Mouse (Mus musculus) MEL (cell line): ENCODE data around the gene Mllt11. TPM values are rescaled to one million over a fixed set of nuclear protein-coding genes. Genes with fewer than 3 reads are reported as not detected.
A peak's percentile ranks its signal among the peaks of the same experiment; 100 is the strongest.

Source experiments
- DNase-seq: peaks from one replicate; pipeline ENCODE4 v3.0.0; 2011; ENCODE audit warnings: low read depth, low spot score
- H3K27ac ChIP-seq: 2 replicates; pipeline ENCODE4 v1.5.1; 2012; ENCODE audit warnings: low read depth, mild to moderate bottlenecking, control low read depth, low read length, moderate library complexity; ENCODE audit not compliant: control insufficient read depth
- H3K27me3 ChIP-seq, 2 experiments: fragments of 150-350 bp in 1 of 2; sonication (generic) in 1 of 2; 2 replicates each; pipeline ENCODE4 v1.6.1; 2012; ENCODE audit warnings: low read length in 2 of 2, mild to moderate bottlenecking in 2 of 2, improper control_type of control experiment in 1 of 2, moderate library complexity in 1 of 2; ENCODE audit not compliant: insufficient read depth in 2 of 2, control insufficient read depth in 1 of 2
- H3K36me3 ChIP-seq, 2 experiments: 2 replicates each; pipeline ENCODE4 v1.6.1; 2012 to 2014; ENCODE audit warnings: low read length in 2 of 2, improper control_type of control experiment in 1 of 2, inconsistent platforms in 1 of 2, mild to moderate bottlenecking in 1 of 2; ENCODE audit not compliant: insufficient read depth in 2 of 2, control insufficient read depth in 1 of 2
- H3K4me1 ChIP-seq, 2 experiments: fragments of 150-350 bp in 1 of 2; sonication (generic) in 1 of 2; 2 replicates each; pipeline ENCODE4 v1.6.1; 2012; ENCODE audit warnings: low read length in 2 of 2, improper control_type of control experiment in 1 of 2, mild to moderate bottlenecking in 1 of 2; ENCODE audit not compliant: insufficient read depth in 2 of 2, control insufficient read depth in 1 of 2
- H3K4me3 ChIP-seq, 2 experiments: fragments of 150-350 bp in 1 of 2; sonication (generic) in 1 of 2; 2 replicates each; pipeline ENCODE4 v1.5.1; 2012; ENCODE audit warnings: low read depth in 2 of 2, low read length in 2 of 2, mild to moderate bottlenecking in 2 of 2, moderate library complexity in 2 of 2, control low read depth in 1 of 2, improper control_type of control experiment in 1 of 2; ENCODE audit not compliant: control insufficient read depth in 1 of 2, insufficient read depth in 1 of 2
- H3K79me2 ChIP-seq: 2 replicates; pipeline ENCODE4 v1.6.1; 2012; ENCODE audit warnings: mild to moderate bottlenecking, low read length, moderate library complexity; ENCODE audit not compliant: control insufficient read depth, poor library complexity, insufficient read depth
- H3K9ac ChIP-seq: 2 replicates; pipeline ENCODE4 v1.6.1; 2012; ENCODE audit warnings: low read depth, mild to moderate bottlenecking, control low read depth, low read length, moderate library complexity; ENCODE audit not compliant: control insufficient read depth, poor library complexity, severe bottlenecking
- H3K9me3 ChIP-seq: fragments of 150-350 bp; sonication (generic); replicated peaks from 2 replicates; pipeline ENCODE4 v1.6.1; 2012; ENCODE audit warnings: mild to moderate bottlenecking, low read length, improper control_type of control experiment, moderate library complexity; ENCODE audit not compliant: insufficient read depth
- BHLHE40 ChIP-seq: IDR thresholded peaks from 2 replicates; pipeline ENCODE4 v1.6.1; 2012; ENCODE audit warnings: low read depth, mild to moderate bottlenecking, inconsistent platforms, low read length, improper control_type of control experiment, borderline replicate concordance
- CHD2 ChIP-seq: IDR thresholded peaks from 2 replicates; pipeline ENCODE4 v1.6.1; 2011; ENCODE audit warnings: low read length, improper control_type of control experiment
- CTCF ChIP-seq, 3 experiments: IDR thresholded peaks in 2 of 3; conservative IDR thresholded peaks in 1 of 3; 2 replicates each; pipeline ENCODE4 v1.5.1; 2011 to 2012; ENCODE audit warnings: low read length in 3 of 3, low read depth in 2 of 3, mild to moderate bottlenecking in 2 of 3, improper control_type of control experiment in 1 of 3, inconsistent platforms in 1 of 3, mixed read lengths in 1 of 3, moderate library complexity in 1 of 3; ENCODE audit not compliant: control insufficient read depth in 1 of 3, insufficient read depth in 1 of 3, poor library complexity in 1 of 3, severe bottlenecking in 1 of 3
- E2F4 ChIP-seq: IDR thresholded peaks from 2 replicates; pipeline ENCODE4 v1.6.1; 2011; ENCODE audit warnings: low read depth, low read length, improper control_type of control experiment, borderline replicate concordance
- ELF1 ChIP-seq: IDR thresholded peaks from 2 replicates; pipeline ENCODE4 v1.6.1; 2014; ENCODE audit warnings: low read depth, mild to moderate bottlenecking, inconsistent platforms, low read length, improper control_type of control experiment, moderate library complexity
- ETS1 ChIP-seq: IDR thresholded peaks from 2 replicates; pipeline ENCODE4 v1.6.1; 2012; ENCODE audit warnings: low read depth, mild to moderate bottlenecking, inconsistent platforms, low read length, improper control_type of control experiment, moderate library complexity
- GABPA ChIP-seq: IDR thresholded peaks from 2 replicates; pipeline ENCODE4 v1.6.1; 2012; ENCODE audit warnings: low read depth, mild to moderate bottlenecking, inconsistent platforms, low read length, improper control_type of control experiment, moderate library complexity
- GATA1 ChIP-seq: IDR thresholded peaks from 2 replicates; pipeline ENCODE4 v1.6.1; 2011; ENCODE audit warnings: low read depth, low read length, improper control_type of control experiment
- HCFC1 ChIP-seq: IDR thresholded peaks from 2 replicates; pipeline ENCODE4 v1.6.1; 2012; ENCODE audit warnings: low read depth, mild to moderate bottlenecking, inconsistent platforms, low read length, improper control_type of control experiment, moderate library complexity
- KAT2A ChIP-seq: conservative IDR thresholded peaks from 2 replicates; pipeline ENCODE4 v1.6.1; 2012; ENCODE audit warnings: low read depth, low read length, improper control_type of control experiment, inconsistent platforms
- MAFK ChIP-seq: IDR thresholded peaks from 2 replicates; pipeline ENCODE4 v1.6.1; 2011; ENCODE audit warnings: low read depth, mild to moderate bottlenecking, low read length, improper control_type of control experiment, borderline replicate concordance
- MAX ChIP-seq: IDR thresholded peaks from 2 replicates; pipeline ENCODE4 v1.6.1; 2011; ENCODE audit warnings: low read length, improper control_type of control experiment
- MAZ ChIP-seq: IDR thresholded peaks from 2 replicates; pipeline ENCODE4 v1.6.1; 2012; ENCODE audit warnings: low read depth, mild to moderate bottlenecking, inconsistent platforms, low read length, improper control_type of control experiment
- MEF2A ChIP-seq: IDR thresholded peaks from 2 replicates; pipeline ENCODE4 v1.6.1; 2014; ENCODE audit warnings: low read depth, mild to moderate bottlenecking, inconsistent platforms, low read length, improper control_type of control experiment; ENCODE audit not compliant: poor library complexity, insufficient replicate concordance, severe bottlenecking; ENCODE audit errors: extremely low read depth
- MXI1 ChIP-seq: IDR thresholded peaks from 2 replicates; pipeline ENCODE4 v1.6.1; 2011; ENCODE audit warnings: mild to moderate bottlenecking, low read depth, low read length, improper control_type of control experiment
- MYB ChIP-seq: IDR thresholded peaks from 2 replicates; pipeline ENCODE4 v1.6.1; 2011; ENCODE audit warnings: mild to moderate bottlenecking, low read depth, low read length, improper control_type of control experiment
- MYC ChIP-seq: IDR thresholded peaks from 2 replicates; pipeline ENCODE4 v1.6.1; 2011; ENCODE audit warnings: low read depth, mild to moderate bottlenecking, low read length, improper control_type of control experiment, moderate library complexity
- NELFE ChIP-seq: IDR thresholded peaks from 2 replicates; pipeline ENCODE4 v1.6.1; 2011; ENCODE audit warnings: low read depth, low read length, improper control_type of control experiment
- NRF1 ChIP-seq: IDR thresholded peaks from 2 replicates; pipeline ENCODE4 v1.6.1; 2014; ENCODE audit warnings: low read depth, mild to moderate bottlenecking, inconsistent platforms, low read length, improper control_type of control experiment, moderate library complexity; ENCODE audit not compliant: poor library complexity, insufficient read depth, severe bottlenecking
- POLR2A ChIP-seq, 2 experiments: IDR thresholded peaks; 2 replicates each; pipeline ENCODE4 v1.6.1; 2011 to 2012; ENCODE audit warnings: low read length in 2 of 2, mild to moderate bottlenecking in 2 of 2, control low read depth in 1 of 2, improper control_type of control experiment in 1 of 2, low read depth in 1 of 2, moderate library complexity in 1 of 2; ENCODE audit not compliant: control insufficient read depth in 1 of 2, insufficient read depth in 1 of 2, poor library complexity in 1 of 2
- POLR2AphosphoS2 ChIP-seq: IDR thresholded peaks from 2 replicates; pipeline ENCODE4 v1.6.1; 2011; ENCODE audit warnings: low read length, improper control_type of control experiment
- POLR2AphosphoS5 ChIP-seq: IDR thresholded peaks from 2 replicates; pipeline ENCODE4 v1.6.1; 2012; ENCODE audit warnings: low read depth, borderline replicate concordance, mild to moderate bottlenecking, inconsistent platforms, low read length, moderate library complexity, mixed read lengths
- RAD21 ChIP-seq: IDR thresholded peaks from 2 replicates; pipeline ENCODE4 v1.6.1; 2011; ENCODE audit warnings: mild to moderate bottlenecking, low read depth, low read length, improper control_type of control experiment
- RCOR1 ChIP-seq: IDR thresholded peaks from 2 replicates; pipeline ENCODE4 v1.6.1; 2012; ENCODE audit warnings: low read depth, mild to moderate bottlenecking, inconsistent platforms, low read length, improper control_type of control experiment
- SIN3A ChIP-seq: IDR thresholded peaks from 2 replicates; pipeline ENCODE4 v1.6.1; 2012; ENCODE audit warnings: low read length, improper control_type of control experiment, inconsistent platforms
- SMC3 ChIP-seq: IDR thresholded peaks from 2 replicates; pipeline ENCODE4 v1.6.1; 2011; ENCODE audit warnings: low read depth, low read length, improper control_type of control experiment
- TBP ChIP-seq: IDR thresholded peaks from 2 replicates; pipeline ENCODE4 v1.8.0; 2011; ENCODE audit warnings: low read depth, low read length, improper control_type of control experiment
- TCF12 ChIP-seq: IDR thresholded peaks from 2 replicates; pipeline ENCODE4 v1.6.1; 2014; ENCODE audit warnings: low read depth, mild to moderate bottlenecking, inconsistent platforms, low read length, improper control_type of control experiment, moderate library complexity
- UBTF ChIP-seq: IDR thresholded peaks from 2 replicates; pipeline ENCODE4 v1.6.1; 2012; ENCODE audit warnings: low read depth, mild to moderate bottlenecking, inconsistent platforms, low read length, improper control_type of control experiment, moderate library complexity, borderline replicate concordance; ENCODE audit not compliant: insufficient read depth
- USF1 ChIP-seq: IDR thresholded peaks from 2 replicates; pipeline ENCODE4 v1.6.1; 2014; ENCODE audit warnings: low read depth, mild to moderate bottlenecking, inconsistent platforms, low read length, improper control_type of control experiment, moderate library complexity
- USF2 ChIP-seq, 2 experiments: IDR thresholded peaks; 2 replicates each; pipeline ENCODE4 v1.6.1; 2011 to 2012; ENCODE audit warnings: improper control_type of control experiment in 2 of 2, low read length in 2 of 2, borderline replicate concordance in 1 of 2, inconsistent platforms in 1 of 2, low read depth in 1 of 2, mild to moderate bottlenecking in 1 of 2; ENCODE audit not compliant: insufficient read depth in 1 of 2
- ZC3H11A ChIP-seq: IDR thresholded peaks from 2 replicates; pipeline ENCODE4 v1.6.1; 2012; ENCODE audit warnings: low read depth, mild to moderate bottlenecking, inconsistent platforms, low read length, improper control_type of control experiment
- ZKSCAN1 ChIP-seq: IDR thresholded peaks from 2 replicates; pipeline ENCODE4 v1.6.1; 2012; ENCODE audit warnings: low read depth, mild to moderate bottlenecking, inconsistent platforms, low read length, improper control_type of control experiment, moderate library complexity
- ZMIZ1 ChIP-seq: IDR thresholded peaks from 2 replicates; pipeline ENCODE4 v1.6.1; 2012; ENCODE audit warnings: low read depth, mild to moderate bottlenecking, inconsistent platforms, low read length, improper control_type of control experiment, moderate library complexity
- ZNF384 ChIP-seq: IDR thresholded peaks from 2 replicates; pipeline ENCODE4 v1.6.1; 2012; ENCODE audit warnings: low read depth, mild to moderate bottlenecking, inconsistent platforms, low read length, improper control_type of control experiment
- polyA plus RNA-seq, 2 experiments: library from polyadenylated mRNA; stranded (reverse) in 1 of 2; unstranded in 1 of 2; fragments of >175 nt in 1 of 2; fragments of >200 nt in 1 of 2; gene quantifications; 2 replicates each; pipeline versions ENCODE4 v1.2.1 to v1.2.4; 2012; ENCODE audit warnings: low replicate concordance in 2 of 2, low read depth in 1 of 2; ENCODE audit not compliant: insufficient read length in 2 of 2, insufficient read depth in 1 of 2, missing spikeins in 1 of 2
- total RNA-seq: library from RNA; depleted of rRNA; stranded (reverse); fragments of 300-350 nt; gene quantifications from 2 replicates; pipeline ENCODE4 v1.2.3, GENCODE M21; 2012

Mllt11 gene
- total and polyA plus RNA-seq, 3 experiments = 7.3 to 24.6 TPM; not detected in 1

- Histone ChIP-seq H3K4me3 (no peak overlapping the region), H3K27me3 (no peaks in the 10 kb centered on the region), H3K9ac (peak overlapping the region; percentile 58), H3K79me2 (no peaks in the 10 kb centered on the region), H3K27ac (peak overlapping the region; percentile 92), H3K4me1 (peaks cover 25 to 32% of the 10 kb centered on the region in 2 experiments), H3K9me3 (no peaks in the 10 kb centered on the region), H3K36me3 (peaks cover 0 to 25% of the 10 kb centered on the region in 2 experiments; a peak in 2 of 4 replicates)
- peak; percentile 100 for DNase-seq
- TF ChIP-seq ELF1 (no peak), KAT2A (no peak), ZC3H11A (peak; percentile 20; the same call in 1 of the 2 replicates), ETS1 (peak; percentile 89), POLR2AphosphoS5 (no peak), MYB (peak; percentile 52), USF1 (no peak), MXI1 (peak; percentile 88; the same call in 1 of the 2 replicates), GABPA (peak; percentile 93), RCOR1 (peak; percentile 21), NRF1 (no peak; the same call in 1 of the 2 replicates), RAD21 (no peak), MAZ (peak; percentile 74), TCF12 (peak; percentile 74), ZMIZ1 (no peak), POLR2AphosphoS2 (peak; percentile 80), MEF2A (peak; percentile 30; the same call in 1 of the 2 replicates), ZKSCAN1 (no peak), SMC3 (no peak; the same call in 1 of the 2 replicates), USF2 (IDR thresholded peaks at IDR 0.05; ENCODE audit: borderline replicate concordance in 1 of 2, insufficient read depth in 1 of 2, low read depth in 1 of 2, low read length in 2 of 2) (no peak), GATA1 (peak; percentile 69), MAX (peak; percentile 54; the same call in 1 of the 2 replicates), UBTF (no peak), HCFC1 (peak; percentile 14), BHLHE40 (peak; percentile 41), NELFE (no peak), MYC (0 out of 2 replicates have a peak, but pooled peaks have one; percentile 68), CHD2 (no peak), CTCF (IDR thresholded peaks at IDR 0.05 in 2 of 3, conservative IDR thresholded peaks at IDR 0.05 in 1 of 3; ENCODE audit: control insufficient read depth in 1 of 3, insufficient read depth in 1 of 3, low read depth in 2 of 3, low read length in 3 of 3, poor library complexity in 1 of 3, severe bottlenecking in 1 of 3) (no peak), SIN3A (peak; percentile 75), E2F4 (0 out of 2 replicates have a peak, but pooled peaks have one; percentile 14), ZNF384 (no peak), MAFK (peak; percentile 98), POLR2A (IDR thresholded peaks at IDR 0.05; ENCODE audit: control insufficient read depth in 1 of 2, insufficient read depth in 1 of 2, low read depth in 1 of 2, low read length in 2 of 2, poor library complexity in 1 of 2) (peak in 1 of 2 experiments; percentile 63; a peak in 2 of 4 replicates), TBP (peak; percentile 97)
Measured at GRCm38 (mm10) chr3:95246465-95247231, 14.7 kb upstream of the Mllt11 start.
